In the genomic region with DNA sequence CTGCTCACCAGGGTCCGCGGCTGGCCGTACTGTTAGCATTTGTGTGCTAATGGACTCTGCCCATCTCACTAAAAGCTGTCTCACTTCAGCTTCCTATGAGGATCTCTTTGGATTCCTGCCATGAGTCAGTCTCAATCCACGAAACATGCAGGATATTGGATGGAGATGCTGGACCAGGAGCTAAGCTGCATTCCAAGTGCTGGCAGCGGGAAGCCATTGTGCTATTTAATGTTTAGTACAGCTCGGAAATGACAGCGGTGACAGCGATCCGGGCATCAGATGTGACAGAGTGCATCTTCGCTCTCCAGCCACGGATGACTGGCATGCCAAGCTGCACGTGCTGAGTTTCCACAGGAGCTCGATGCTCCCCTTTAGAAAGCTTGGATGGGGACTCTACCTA, we compare ENCODE assay signal across 26 mouse cellular contexts.
DNase-seq lines count a peak whose midpoint lies in the region; ATAC-seq lines count a peak whose summit lies in the region.
"Had no signal": no experiment of that assay in that cellular context is flagged by ENCODE, and none has a peak within 500 bp of the region (broad histone marks: within the 10 kb centered on the region; RNA-seq: fewer than 3 reads in every experiment).

No protein-coding gene starts in this region.

- no peak overlapping the region for H3K27ac ChIP-seq in kidney, embryonic 14.5 days (ENCODE audit: low read depth, low read length)
- H3K27ac ChIP-seq: embryonic facial prominence, embryonic 12.5 days; forebrain, embryonic 13.5 days; limb, embryonic 13.5 days; liver, embryonic 13.5 days; lung, embryonic 15.5 days; stomach, embryonic 15.5 days had no signal

- H3K4me1 ChIP-seq in kidney, embryonic 14.5 days (ENCODE audit: control insufficient read depth, insufficient read depth, low read length) = peaks cover 8% of the 10 kb centered on the region
- H3K4me1 ChIP-seq: liver, embryonic 13.5 days; stomach, embryonic 15.5 days had no signal

- ATAC-seq in cerebellum, adult (ENCODE audit: insufficient number of reproducible peaks, low FRiP score, low TSS enrichment) = peak; percentile 62; the same call in 1 of the 2 replicates
- ATAC-seq in kidney, embryonic 14.5 days (ENCODE audit: low FRiP score, low TSS enrichment) = no peak
- ATAC-seq in CD4-positive, CD25-positive, alpha-beta regulatory T cell, adult 4 months = no peak
- ATAC-seq: activated CD4-positive, CD25-positive, alpha-beta regulatory T cell, adult 4 months; forebrain, embryonic 13.5 days had no signal

- no peaks in the 10 kb centered on the region for H3K36me3 ChIP-seq in kidney, embryonic 14.5 days (ENCODE audit: control insufficient read depth, insufficient read depth, low read length)
- H3K36me3 ChIP-seq: embryonic facial prominence, embryonic 12.5 days; limb, embryonic 13.5 days; liver, embryonic 13.5 days; lung, embryonic 15.5 days; stomach, embryonic 15.5 days had no signal

- 92% methylated on average over 13 of the region's 13 CpGs for WGBS in kidney, embryonic 14.5 days

- no peak overlapping the region; the same call in 1 of the 2 replicates for H3K9ac ChIP-seq in kidney, embryonic 14.5 days (ENCODE audit: low read depth, low read length)
- H3K9ac ChIP-seq: embryonic facial prominence, embryonic 12.5 days; forebrain, embryonic 13.5 days; limb, embryonic 13.5 days; liver, embryonic 13.5 days; lung, embryonic 15.5 days; stomach, embryonic 15.5 days had no signal

- no peak overlapping the region for H3K4me2 ChIP-seq in kidney, embryonic 14.5 days (replicated peaks; ENCODE audit: low read depth, low read length)
- H3K4me2 ChIP-seq: embryonic facial prominence, embryonic 12.5 days; forebrain, embryonic 13.5 days; limb, embryonic 13.5 days; liver, embryonic 13.5 days; lung, embryonic 15.5 days; stomach, embryonic 15.5 days had no signal

- no peak for DNase-seq in cerebellum, postnatal 4 days (ENCODE audit: low spot score in 2 of 2)
- peak; percentile 19 for DNase-seq in kidney, postnatal 14 days
- DNase-seq in cerebellum, adult 11-12 months = peak; percentile 70
- peak; percentile 59 to 76 for DNase-seq in cerebellum, postnatal 14 days
- no peak for DNase-seq in right cerebral cortex, adult 18-20 months
- DNase-seq: adrenal gland, postnatal 10 days; gastrocnemius, postnatal 25 days; heart, postnatal 10 days; kidney, adult 8-10 months; kidney, postnatal 4 days; layer of hippocampus, adult 9-11 months; liver, embryonic 13.5 days; lung, postnatal 4 days; right cerebral cortex, postnatal 25 days; thymus, adult 18-20 months; thymus, postnatal 4 days had no signal

- H3K4me3 ChIP-seq in kidney, embryonic 14.5 days (ENCODE audit: low read length) = no peak overlapping the region
- H3K4me3 ChIP-seq: embryonic facial prominence, embryonic 12.5 days; erythroblast, embryonic 14.5 days; forebrain, embryonic 13.5 days; limb, embryonic 13.5 days; liver, embryonic 13.5 days; lung, embryonic 15.5 days; stomach, embryonic 15.5 days had no signal

- H3K9me3 ChIP-seq in kidney, embryonic 14.5 days (ENCODE audit: control insufficient read depth, low read length) = no peaks in the 10 kb centered on the region
- H3K9me3 ChIP-seq: embryonic facial prominence, embryonic 12.5 days; forebrain, embryonic 13.5 days; limb, embryonic 13.5 days; liver, embryonic 13.5 days; lung, embryonic 15.5 days; stomach, embryonic 15.5 days had no signal

- H3K27me3 ChIP-seq in kidney, embryonic 14.5 days (ENCODE audit: control insufficient read depth, insufficient read depth, low read length) = no peaks in the 10 kb centered on the region
- H3K27me3 ChIP-seq: embryonic facial prominence, embryonic 12.5 days; forebrain, embryonic 13.5 days; limb, embryonic 13.5 days; liver, embryonic 13.5 days; lung, embryonic 15.5 days; stomach, embryonic 15.5 days had no signal

Comparison
In these comparisons a context has a peak if more than half of its experiments do, and no peak if none do; other contexts are left out.
1. DNase-seq: peak in kidney, postnatal 14 days (single experiment), cerebellum, adult 11-12 months (single experiment) and cerebellum, postnatal 14 days (2 of 2); none in cerebellum, postnatal 4 days (0 of 2) and right cerebral cortex, adult 18-20 months (single experiment).